In the genomic region with DNA sequence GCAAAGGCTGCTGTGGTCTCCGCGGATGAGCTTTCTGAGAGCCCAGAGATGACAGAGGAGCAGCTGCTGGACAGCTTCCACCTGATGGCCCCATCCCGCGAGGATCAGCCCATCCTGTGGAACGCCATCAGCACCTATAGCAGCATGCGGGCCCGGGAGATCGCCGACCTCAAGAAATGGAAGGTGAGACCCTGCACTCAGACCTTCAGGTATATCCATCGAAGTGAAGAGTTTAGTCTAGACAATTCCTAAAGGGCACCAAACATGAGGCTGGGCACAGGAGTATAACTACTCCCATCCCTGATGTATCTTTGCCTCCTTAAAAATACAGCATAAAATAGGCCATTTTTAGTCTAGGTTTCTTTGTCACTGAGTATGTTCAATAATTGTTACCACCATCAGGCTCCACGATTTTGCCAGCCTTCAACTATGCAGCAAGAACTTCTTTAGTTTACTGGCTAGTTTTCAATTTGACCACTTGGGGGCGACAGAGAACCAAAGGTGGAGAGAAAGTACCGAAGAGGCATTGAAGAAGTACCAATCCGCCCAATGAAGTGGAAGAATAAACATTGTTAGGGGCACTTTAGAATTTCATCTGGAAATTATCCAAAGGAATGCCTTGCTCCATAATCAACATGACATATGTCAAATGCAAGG, we compare ENCODE assay signal across 10 mouse cellular contexts. TPM values are rescaled to one million over a fixed set of nuclear protein-coding genes. Genes with fewer than 3 reads are reported as not detected.
DNase-seq lines count a peak whose midpoint lies in the region; ATAC-seq and TF ChIP-seq lines count a peak whose summit lies in the region.
"Had no signal": no experiment of that assay in that cellular context is flagged by ENCODE, and none has a peak within 500 bp of the region (broad histone marks: within the 10 kb centered on the region; RNA-seq: fewer than 3 reads in every experiment).

No protein-coding gene starts in this region.

- no peak overlapping the region for H3K4me3 ChIP-seq in left cerebral cortex, adult 2 months
- no peak overlapping the region for H3K4me3 ChIP-seq in liver, embryonic 14.5 days (ENCODE audit: insufficient read depth in 1 of 2, low read depth in 2 of 2, low read length in 2 of 2)
- H3K4me3 ChIP-seq: limb, embryonic 15.5 days had no signal

- H3K27me3 ChIP-seq in Patski = peaks cover 20% of the 10 kb centered on the region
- no peaks in the 10 kb centered on the region for H3K27me3 ChIP-seq in liver, embryonic 14.5 days (ENCODE audit: control insufficient read depth, insufficient read depth, low read length)
- H3K27me3 ChIP-seq: limb, embryonic 15.5 days had no signal

- H3K36me3 ChIP-seq in liver, embryonic 14.5 days (replicated peaks; ENCODE audit: control insufficient read depth, insufficient read depth, low read depth) = no peaks in the 10 kb centered on the region
- H3K36me3 ChIP-seq: limb, embryonic 15.5 days had no signal

- no peak for TF ChIP-seq EP300 in liver, embryonic 14.5 days (IDR thresholded peaks at IDR 0.05; ENCODE audit: low read depth)

- intact Hi-C loops in left cerebral cortex, adult 2 months (cut with DNase I) = loop anchor here (5.0 kb wide), 1 partner anchor 543 kb away; a partner anchor contains a TSS
- intact Hi-C loops in heart, postnatal 10 days (cut with DNase I) = no loop called here

- no peak for ATAC-seq in Patski
- ATAC-seq in liver, embryonic 14.5 days (ENCODE audit: insufficient read depth) = no peak
- ATAC-seq in inflammation-experienced regulatory T-cells, adult 6 months = no peak

- H3K4me1 ChIP-seq in liver, embryonic 14.5 days (replicated peaks; ENCODE audit: control insufficient read depth in 2 of 2, insufficient read depth in 2 of 2, low read length in 1 of 2) = peaks cover 0 to 4% of the 10 kb centered on the region in 2 experiments; a peak in 1 of 4 replicates
- H3K4me1 ChIP-seq: limb, embryonic 15.5 days had no signal

- POLR2A ChIA-PET in Patski (lab: Charles Lee) = no interaction called here

- WGBS in liver, embryonic 14.5 days (ENCODE audit: insufficient replicate concordance) = 40% methylated on average over 14 of the region's 14 CpGs

- H3K9ac ChIP-seq in liver, embryonic 14.5 days (replicated peaks) = no peak overlapping the region
- H3K9ac ChIP-seq: limb, embryonic 15.5 days had no signal

- H3K27ac ChIP-seq in left cerebral cortex, adult 2 months = no peak overlapping the region
- no peak overlapping the region for H3K27ac ChIP-seq in liver, embryonic 14.5 days
- H3K27ac ChIP-seq: limb, embryonic 15.5 days had no signal

- no peak overlapping the region for H3K4me2 ChIP-seq in liver, embryonic 14.5 days (ENCODE audit: low read depth)
- H3K4me2 ChIP-seq: limb, embryonic 15.5 days had no signal

- peak; percentile 49 to 60 for DNase-seq in left cerebral cortex, adult 2 months (ENCODE audit: extremely low spot score in 1 of 2, low spot score in 2 of 2)
- DNase-seq in left cerebral cortex, adult 8-10 months (ENCODE audit: low spot score in 2 of 2) = no peak
- no peak for DNase-seq in Patski (ENCODE audit: low read depth, low spot score)
- peak; percentile 39 for DNase-seq in c-Kit-positive CD71-negative TER-119-negative erythroid progenitor cells, embryonic 14.5 days (ENCODE audit: low read depth)
- DNase-seq in heart, postnatal 10 days = peak; percentile 59 to 78
- DNase-seq in liver, embryonic 14.5 days (ENCODE audit: low read depth in 3 of 3, low spot score in 3 of 3) = peak in 1 of 3 experiments; percentile 37
- peak; percentile 57 for DNase-seq in right cerebral cortex, postnatal 14 days

- TF ChIP-seq CTCF in left cerebral cortex, adult 2 months (IDR thresholded peaks at IDR 0.05) = peak; percentile 86
- peak; percentile 76 for TF ChIP-seq CTCF in Patski (IDR thresholded peaks at IDR 0.05)
- peak; percentile 61 for TF ChIP-seq CTCF in liver, embryonic 14.5 days (IDR thresholded peaks at IDR 0.05; ENCODE audit: low read depth)

- CTCF ChIA-PET in Patski (lab: Charles Lee) = interaction anchor here (0.9 to 2.2 kb wide), 3 partner anchors 10 to 1040 kb away, joined by 3 to 8 read pairs (median 3); no protein-coding TSS in a partner anchor

- H3K9me3 ChIP-seq in liver, embryonic 14.5 days (ENCODE audit: control insufficient read depth, low read length) = no peaks in the 10 kb centered on the region; the same call in 1 of the 2 replicates
- H3K9me3 ChIP-seq: limb, embryonic 15.5 days had no signal

- in situ Hi-C loops in Patski (cut with MboI; ENCODE audit: low pct_unique_long_range_greater_than_20kb) = loop anchor here (10.0 to 25.0 kb wide), 3 partner anchors 365 to 1105 kb away; no protein-coding TSS in a partner anchor

RNA-seq across cellular contexts. Expression of a gene that starts 2.3 kb away (rescaled TPM):
- not detected for total RNA-seq in left cerebral cortex, adult 2 months (2021)
- not detected for total RNA-seq in left cerebral cortex, adult 8-10 months (2022)
- 0.08 TPM for polyA plus RNA-seq in Patski (2021)
- not detected for total RNA-seq in heart, postnatal 10 days (2021)
- polyA plus RNA-seq in liver, embryonic 14.5 days (2012; rRNA removed) = 48.0 and 51.7 TPM in 2 replicates
- polyA plus RNA-seq in liver, embryonic 14.5 days (2014; fragmentation: Nextera tagmentation; extraction: Ambion mirVana) = 56.3 and 62.0 TPM in 2 replicates
- polyA plus RNA-seq in inflammation-experienced regulatory T-cells, adult 6 months (2017; shearing (Covaris generic)) = not detected

RNA-seq across cellular contexts. Expression of a gene that starts 11.5 kb away (rescaled TPM):
- total RNA-seq in left cerebral cortex, adult 2 months (2021) = not detected
- not detected for total RNA-seq in left cerebral cortex, adult 8-10 months (2022)
- polyA plus RNA-seq in Patski (2021) = not detected
- total RNA-seq in heart, postnatal 10 days (2021) = not detected
- not detected in 2 replicates for polyA plus RNA-seq in liver, embryonic 14.5 days (2012; rRNA removed)
- polyA plus RNA-seq in liver, embryonic 14.5 days (2014; fragmentation: Nextera tagmentation; extraction: Ambion mirVana) = not detected in 2 replicates
- polyA plus RNA-seq in inflammation-experienced regulatory T-cells, adult 6 months (2017; shearing (Covaris generic)) = not detected
- polyA plus RNA-seq: erythroblast, embryonic 14.5 days; limb, embryonic 15.5 days had no signal

RNA-seq across cellular contexts. Expression of a gene that starts 13.9 kb away (rescaled TPM):
- 1 to 10 TPM; 7.2 to 9.0 TPM for total RNA-seq in left cerebral cortex, adult 2 months (2021)
- 1 to 10 TPM; 6.5 to 7.4 (median 6.7) TPM for total RNA-seq in left cerebral cortex, adult 8-10 months (2022)
- 1.8 TPM for polyA plus RNA-seq in Patski (2021)
- total RNA-seq in heart, postnatal 10 days (2021) = 10 to 100 TPM; 23.2 to 24.7 TPM
- polyA plus RNA-seq in liver, embryonic 14.5 days (2012; rRNA removed) = 13.7 and 21.4 TPM in 2 replicates
- 19.0 and 21.5 TPM in 2 replicates for polyA plus RNA-seq in liver, embryonic 14.5 days (2014; fragmentation: Nextera tagmentation; extraction: Ambion mirVana)
- polyA plus RNA-seq in inflammation-experienced regulatory T-cells, adult 6 months (2017; shearing (Covaris generic)) = not detected

Comparison
In these comparisons a context has a peak if more than half of its experiments do, and no peak if none do; other contexts are left out.
1. DNase-seq: peak in left cerebral cortex, adult 2 months (2 of 2), c-Kit-positive CD71-negative TER-119-negative erythroid progenitor cells, embryonic 14.5 days (single experiment), heart, postnatal 10 days (2 of 2) and right cerebral cortex, postnatal 14 days (single experiment); none in left cerebral cortex, adult 8-10 months (0 of 2) and Patski (single experiment).
2. Peak in every context shown above with its lines, with median percentiles within 50 percentile points of each other: CTCF ChIP-seq.